Mouse (Mus musculus) liver, postnatal 0 days (tissue): Measurements from ENCODE around the gene Strn3.
A peak's percentile ranks its signal among the peaks of the same experiment; 100 is the strongest.

ENCODE experiments used
- CTCF ChIP-seq: sonication (generic); IDR thresholded peaks from 2 replicates; pipeline ENCODE4 v1.5.1; 2016; ENCODE audit warnings: antibody characterized with exemption, low read depth
- EP300 ChIP-seq: IDR thresholded peaks from 2 replicates; pipeline ENCODE4 v1.6.1; 2016; ENCODE audit warnings: antibody characterized with exemption, low read depth, mild to moderate bottlenecking

DNA sequence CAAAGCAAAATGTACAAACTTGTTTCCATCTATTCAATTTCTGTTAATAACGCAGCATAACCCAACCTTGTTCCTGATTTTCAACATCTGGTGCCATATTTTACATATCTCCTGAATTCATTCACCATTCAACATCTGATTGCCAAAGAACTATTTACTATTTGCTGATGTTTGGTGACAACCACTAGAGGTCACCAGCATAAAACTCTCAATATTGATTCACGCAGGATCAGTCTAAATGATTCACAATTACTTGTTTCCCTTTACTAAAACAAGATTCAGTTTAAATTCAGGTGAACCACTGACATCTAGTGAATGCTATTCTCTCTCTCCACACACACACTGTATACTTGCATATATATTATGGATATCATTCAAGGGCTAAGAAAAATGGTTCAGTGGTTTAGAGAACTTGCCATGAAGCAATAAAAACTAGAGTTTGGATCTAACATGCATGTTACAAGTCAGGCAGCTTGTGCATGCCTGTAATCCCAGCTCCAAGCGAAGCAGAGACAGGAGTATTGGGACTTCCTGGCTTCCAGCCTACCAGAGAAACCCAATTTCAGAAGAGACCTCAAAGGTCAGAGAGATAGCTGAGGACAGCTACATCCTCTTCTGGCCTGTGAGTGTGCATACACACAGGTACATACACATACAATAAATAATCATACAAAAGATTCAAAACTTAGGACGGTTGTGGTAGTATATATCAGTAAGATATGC lies 24.8 kb downstream of the Strn3 start:
- peak; percentile 72 for TF ChIP-seq CTCF
- TF ChIP-seq EP300, result no peak
